Mouse (Mus musculus): Measurements from ENCODE around the gene Vpreb2.

DNA sequence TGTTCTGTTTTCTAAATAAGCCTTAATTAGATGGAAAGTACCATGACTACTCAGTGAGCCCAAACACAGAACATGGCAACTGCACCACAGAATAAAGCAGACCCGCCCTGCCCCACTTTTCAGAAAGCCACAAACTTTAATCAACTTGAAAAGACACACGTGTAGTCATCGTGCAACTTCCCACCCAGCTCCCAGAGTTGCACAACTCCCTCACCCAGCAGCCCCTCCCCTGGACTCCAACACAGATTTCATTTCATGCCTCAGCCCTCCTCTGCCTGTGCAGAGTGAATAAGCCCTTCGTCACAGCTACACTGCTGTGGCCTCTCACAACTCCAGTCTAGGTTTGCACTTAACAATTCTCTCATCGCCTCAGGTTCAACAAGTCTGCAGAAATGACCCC, 24.4 kb downstream of the Vpreb2 start:
- TF ChIP-seq CTCF (IDR thresholded peaks at IDR 0.05; ENCODE audit: extremely low read depth, insufficient read depth, low read length) (no peak), POLR2A (IDR thresholded peaks at IDR 0.05; ENCODE audit: extremely low read depth, insufficient read depth, low read length) (no peak)
